Mouse (Mus musculus) CD4-positive helper T cell, adult 2 months (primary cell): ENCODE measurements around the gene Rif1.
"Not testable (repeated sequence)": the region's sequence is repeated elsewhere in the genome, so short reads cannot be mapped to it uniquely, and the experiment has no call there.

ENCODE experiments used
- DNase-seq: peaks from one replicate; pipeline ENCODE4 v3.0.0-alpha.2; 2012; ENCODE audit warnings: low read depth, missing footprints, low spot score

Rif1 gene

DNA sequence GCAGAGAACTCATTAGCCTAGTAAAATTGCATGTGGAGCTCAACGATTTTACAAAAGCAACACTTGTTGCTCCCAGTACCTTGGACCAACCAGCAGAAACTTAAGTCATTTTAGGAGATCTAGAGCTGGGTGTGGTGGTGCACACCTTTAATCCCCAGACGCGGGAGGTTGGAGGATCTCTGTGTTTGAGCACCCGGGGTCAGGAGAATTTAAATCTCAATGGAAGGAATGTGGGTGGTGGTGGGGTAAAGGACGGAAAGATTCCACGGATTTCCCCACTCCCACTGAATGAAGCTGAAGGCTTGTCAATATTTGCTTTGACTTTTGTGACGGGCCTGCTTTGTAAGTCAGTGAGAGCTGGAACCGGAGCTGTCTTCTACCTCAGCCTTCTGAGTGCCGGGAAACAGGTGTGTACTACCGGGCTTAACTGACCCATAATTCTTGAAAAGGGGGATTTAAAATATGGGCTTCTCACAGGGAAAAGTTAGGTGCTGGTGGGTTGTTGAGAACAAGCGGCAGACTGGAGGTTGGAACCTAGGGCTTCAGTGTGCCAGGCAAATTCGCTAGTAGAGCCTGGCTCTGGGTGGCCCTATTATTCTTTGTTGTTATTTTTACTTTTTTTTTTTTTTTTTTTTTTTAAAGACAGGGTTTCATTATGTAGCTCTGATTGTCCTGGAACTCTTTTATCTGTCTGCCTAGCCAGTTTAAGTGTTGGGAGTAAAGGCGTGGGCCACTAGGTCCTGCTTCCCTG lies 1.2 kb upstream of the Rif1 start:
- no peak for DNase-seq

DNA sequence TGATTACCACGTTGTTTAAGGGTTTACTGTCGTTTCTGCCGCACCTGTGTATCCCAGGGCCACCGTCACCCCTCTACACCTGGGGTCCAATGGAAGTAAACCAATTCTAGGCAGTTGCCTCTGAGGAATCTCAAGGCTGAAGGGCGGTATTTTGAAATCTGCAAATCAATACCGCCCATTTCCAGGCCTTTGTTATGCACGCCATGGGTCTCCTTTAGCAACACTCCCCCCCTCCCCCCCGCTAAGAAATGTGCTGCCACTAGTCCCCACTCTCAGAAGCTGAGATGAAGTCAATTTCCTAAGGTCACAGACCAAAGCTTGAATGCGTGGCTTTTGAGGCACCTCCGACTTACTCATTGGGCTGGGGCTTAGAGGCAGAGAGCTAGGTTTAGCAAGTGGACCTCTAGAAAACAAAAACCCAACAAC lies 554 bp upstream of the Rif1 start:
- peak; percentile 48 for DNase-seq

DNA sequence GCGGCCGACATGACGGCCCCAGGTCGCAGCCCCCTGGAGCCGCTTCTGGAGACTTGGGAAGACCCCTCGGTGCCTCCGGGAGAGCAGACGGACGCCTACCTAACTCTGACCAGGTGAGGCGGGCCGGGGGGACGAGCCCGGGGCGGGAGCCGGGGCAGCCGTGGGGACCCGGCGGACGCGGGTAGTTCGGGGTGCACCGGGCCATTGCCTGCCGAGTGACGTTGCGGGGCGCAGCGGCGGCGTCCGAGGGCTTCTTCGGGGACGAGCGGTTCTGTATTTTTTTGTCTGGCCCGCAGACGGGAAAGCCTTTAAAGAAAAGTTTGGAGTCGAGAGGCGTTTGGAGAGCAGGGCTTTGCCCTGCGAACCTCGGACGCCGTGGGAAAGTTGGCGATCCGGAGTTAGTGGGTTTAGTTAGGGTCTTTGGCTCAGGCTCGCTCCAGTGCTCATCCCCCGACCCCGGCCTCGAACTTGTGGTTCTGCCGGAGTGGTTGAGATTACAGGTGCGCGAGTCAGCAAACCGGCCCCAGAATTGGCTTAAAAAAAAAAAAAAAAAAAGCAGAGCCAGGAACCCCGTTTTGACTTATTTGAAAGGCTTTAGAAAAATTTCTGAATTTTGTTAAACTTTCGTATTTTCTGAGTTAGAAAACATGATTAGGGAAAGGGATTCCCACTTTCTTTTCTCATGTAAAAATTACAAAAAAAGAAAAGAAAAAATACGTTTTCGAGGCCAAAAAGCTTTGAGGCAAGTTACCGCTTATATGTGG lies 691 bp downstream of the Rif1 start:
- DNase-seq = no peak

DNA sequence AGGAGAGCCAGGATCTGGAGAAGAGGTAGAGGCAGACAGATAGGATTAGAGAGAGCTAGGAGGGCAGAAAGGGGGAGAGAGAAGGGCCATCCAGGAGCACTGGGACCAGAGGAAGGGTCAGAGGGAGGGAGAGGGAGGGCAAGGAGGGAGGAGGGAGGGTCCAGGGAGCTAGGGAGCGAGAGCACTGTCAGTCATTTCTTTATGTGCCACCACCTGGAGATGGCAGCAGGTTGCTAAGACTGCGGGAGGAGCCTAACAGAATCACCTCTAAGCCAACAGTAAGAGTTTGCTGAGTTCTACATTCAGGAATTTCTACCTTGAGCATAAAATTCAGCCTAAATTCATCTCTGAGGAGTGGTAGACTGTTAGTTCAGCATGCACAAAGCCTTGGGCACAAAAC lies 6.0 kb downstream of the Rif1 start:
- DNase-seq = no peak

DNA sequence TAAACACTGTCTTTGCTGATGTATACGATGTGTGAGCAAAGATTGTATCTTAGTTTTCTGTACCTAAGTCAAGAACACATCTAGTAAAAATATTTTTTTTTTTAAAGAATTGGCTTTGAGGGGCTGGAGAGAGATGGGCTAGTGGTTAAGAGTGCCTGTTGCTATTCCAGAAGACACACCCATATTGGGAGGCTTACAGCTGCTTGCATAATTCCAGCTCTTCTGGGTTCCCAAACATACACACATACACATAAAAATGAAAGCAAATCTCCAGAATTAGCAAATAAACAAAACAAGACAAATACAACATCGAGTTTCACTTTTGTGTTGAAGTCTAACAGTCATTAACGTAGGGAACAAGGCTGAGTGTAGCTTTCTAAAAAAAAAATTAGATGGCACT lies 11.4 kb downstream of the Rif1 start:
- DNase-seq = no peak

DNA sequence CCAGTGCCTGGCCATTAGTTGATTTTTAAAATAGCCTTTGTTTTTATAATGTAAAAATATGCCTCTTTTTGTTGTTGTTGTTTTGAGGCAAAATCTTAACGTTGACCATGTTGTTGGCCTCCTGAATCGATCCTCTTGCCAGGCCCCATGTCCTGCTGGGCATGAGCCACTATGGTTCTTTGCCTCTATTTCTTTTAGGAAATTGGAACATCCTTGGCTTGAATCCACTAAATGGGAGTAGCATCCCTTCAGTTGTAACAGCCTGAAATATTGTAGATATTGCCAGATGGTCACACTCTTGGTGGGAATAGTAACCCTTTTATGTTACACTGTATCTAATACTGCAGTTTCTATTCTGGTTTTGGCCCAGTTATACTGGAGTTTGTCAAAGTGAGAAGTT lies 11.9 kb downstream of the Rif1 start:
- DNase-seq = no peak

DNA sequence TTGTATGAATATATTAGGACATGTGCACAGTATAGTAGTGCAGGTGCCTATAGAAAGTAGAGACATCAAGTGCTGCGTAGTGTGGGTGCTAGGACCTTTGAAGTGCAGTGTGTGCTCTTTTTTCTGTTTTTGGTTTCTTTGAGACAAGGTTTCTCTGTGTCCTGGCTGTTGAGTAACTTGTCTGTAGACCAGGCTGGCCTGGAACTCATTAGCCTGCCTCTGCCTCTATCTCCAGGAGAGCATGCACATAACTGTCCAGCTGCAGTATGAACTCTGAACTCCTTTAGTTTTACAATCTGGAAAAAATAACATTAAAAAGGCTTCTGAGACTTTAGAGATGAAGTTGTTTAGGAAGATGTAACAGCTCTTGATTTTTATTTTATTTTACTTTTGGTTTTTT lies 41.5 kb downstream of the Rif1 start:
- no peak for DNase-seq

DNA sequence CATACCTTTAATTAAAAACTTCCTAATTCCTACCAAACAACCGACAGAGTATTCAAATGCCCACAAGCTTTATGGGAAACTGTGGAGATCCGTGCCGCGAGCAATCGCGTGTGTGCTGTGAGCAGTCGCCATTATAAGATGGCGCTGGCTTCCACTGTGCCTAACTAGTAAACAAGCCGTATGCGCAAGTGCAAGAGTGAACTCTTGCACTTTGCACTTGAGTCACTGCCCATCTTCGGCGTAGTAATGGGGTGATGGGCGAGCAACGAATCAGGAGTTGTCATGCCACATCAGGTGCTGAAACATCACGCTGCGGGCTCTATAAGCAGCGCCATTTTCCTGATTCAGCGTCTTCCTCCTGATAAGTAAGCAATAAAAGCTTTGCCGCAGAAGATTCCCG lies 58.7 kb downstream of the Rif1 start:
- DNase-seq = not testable (repeated sequence)

DNA sequence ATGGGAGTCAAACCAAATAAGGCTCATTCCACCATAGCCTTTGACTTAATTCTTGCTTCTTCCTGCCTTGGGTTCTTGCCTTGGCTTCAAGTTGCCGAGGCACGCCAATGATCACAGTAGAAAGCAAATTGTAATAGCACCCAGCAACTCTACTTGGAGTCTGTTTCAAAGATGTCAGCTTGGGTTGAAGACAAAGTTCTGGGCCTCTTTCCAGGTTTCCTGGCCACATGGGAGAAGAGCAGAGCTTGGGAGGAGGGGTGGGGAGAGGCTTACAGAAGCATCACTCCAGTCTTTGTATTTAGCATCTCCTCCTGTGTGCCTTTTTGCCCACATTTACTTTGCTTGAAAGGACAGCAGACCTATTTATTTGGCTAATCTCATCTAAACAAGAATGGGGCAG lies 60.7 kb downstream of the Rif1 start:
- no peak for DNase-seq

DNA sequence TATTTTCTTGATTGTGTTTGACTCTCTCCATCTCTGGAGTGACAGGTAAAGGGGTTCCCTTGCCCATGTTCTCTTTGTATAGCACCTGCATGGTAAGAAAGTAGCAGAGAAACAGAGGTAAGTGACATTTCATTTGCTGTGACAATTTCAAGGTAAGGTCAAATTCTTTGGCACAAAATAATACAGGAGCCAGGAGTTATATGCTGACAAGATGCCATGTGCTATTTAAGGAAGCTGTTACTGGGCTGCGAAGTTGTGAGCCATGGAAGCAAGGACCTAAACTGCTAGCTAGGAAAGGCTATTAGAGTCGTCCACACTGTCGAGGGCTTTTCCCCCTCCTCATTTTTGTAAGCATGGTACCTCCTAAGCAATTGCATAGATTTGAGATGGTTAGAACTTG lies 80.4 kb downstream of the Rif1 start:
- DNase-seq = no peak

DNA sequence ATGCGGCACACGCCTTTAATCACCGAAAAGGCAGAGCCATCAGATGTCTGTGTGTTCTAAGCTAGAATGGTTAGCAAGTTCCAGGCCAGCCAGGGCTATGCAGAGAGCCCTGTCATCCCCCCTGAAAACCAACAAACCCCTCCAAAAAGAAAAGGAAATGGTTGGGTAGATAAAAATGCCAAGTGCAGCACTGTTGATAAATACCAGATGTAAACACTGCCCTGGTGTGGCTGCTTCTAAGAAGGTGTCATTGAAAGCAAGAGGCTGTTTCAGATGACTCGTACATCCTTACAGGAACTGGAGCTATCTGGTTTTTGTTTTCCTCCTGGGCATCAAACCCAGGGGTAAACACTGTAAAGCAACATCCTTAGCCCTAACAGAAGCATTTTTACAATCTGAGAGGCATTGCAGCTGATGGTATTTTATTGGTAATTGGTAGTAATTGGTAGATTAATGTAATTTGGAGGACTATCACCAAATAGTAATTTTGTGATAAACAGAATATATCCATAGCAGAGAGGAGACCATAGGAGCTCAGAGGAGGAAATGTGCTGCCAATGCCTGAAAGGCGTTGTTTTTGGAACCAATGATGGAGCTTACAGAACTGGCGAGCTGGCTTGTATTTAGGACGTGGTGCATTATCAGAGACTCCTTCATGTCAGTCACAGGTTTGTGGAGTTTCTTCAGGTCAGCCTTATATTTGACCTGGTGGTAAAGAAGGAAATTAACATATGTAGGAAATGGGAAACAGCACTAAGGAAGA lies 96.8 kb downstream of the Rif1 start:
- DNase-seq = no peak
